Mouse (Mus musculus) WW6 (cell line): Measurements from ENCODE around the gene Spty2d1.
"Not testable (repeated sequence)": the region's sequence is repeated elsewhere in the genome, so short reads cannot be mapped to it uniquely, and the experiment has no call there.

ENCODE experiments used
- DNase-seq: peaks from one replicate; pipeline ENCODE4 v3.0.0-alpha.2; 2013; ENCODE audit warnings: low read depth, low spot score

Spty2d1 gene

GRCm38 (mm10) chr7:47008168-47008993 is at the start of gene Spty2d1:
Gene Spty2d1 (minus strand): TSS chr7:47008411.
- peak; percentile 85 for DNase-seq

- no peak for DNase-seq
Observed at GRCm38 (mm10) chr7:47056273-47056672, 48.1 kb upstream of the Spty2d1 start.

GRCm38 (mm10) chr7:47055744-47056143 is 47.5 kb upstream of the Spty2d1 start:
- no peak for DNase-seq

- DNase-seq = no peak
Observed at GRCm38 (mm10) chr7:47054666-47055065, 46.5 kb upstream of the Spty2d1 start.

- no peak for DNase-seq
Observed at GRCm38 (mm10) chr7:47053287-47053686, 45.1 kb upstream of the Spty2d1 start.

- no peak for DNase-seq
Observed at GRCm38 (mm10) chr7:47052276-47052675, 44.1 kb upstream of the Spty2d1 start.

- no peak for DNase-seq
Observed at GRCm38 (mm10) chr7:47051404-47052151, 43.4 kb upstream of the Spty2d1 start.

- no peak for DNase-seq
Observed at GRCm38 (mm10) chr7:47050766-47051165, 42.6 kb upstream of the Spty2d1 start.

- DNase-seq = peak; percentile 92
Observed at GRCm38 (mm10) chr7:47050366-47050765, 42.2 kb upstream of the Spty2d1 start, which contains the start of gene Tmem86a. Gene Tmem86a (plus strand): TSS chr7:47050601.

- no peak for DNase-seq
Observed at GRCm38 (mm10) chr7:47042823-47043490, 34.7 kb upstream of the Spty2d1 start.

GRCm38 (mm10) chr7:47042121-47042520 is 33.9 kb upstream of the Spty2d1 start:
- DNase-seq = no peak

- no peak for DNase-seq
Observed at GRCm38 (mm10) chr7:47041706-47042105, 33.5 kb upstream of the Spty2d1 start.

- DNase-seq = no peak
Observed at GRCm38 (mm10) chr7:47035426-47035825, 27.2 kb upstream of the Spty2d1 start.

- no peak for DNase-seq
Observed at GRCm38 (mm10) chr7:47034785-47035384, 26.7 kb upstream of the Spty2d1 start.

GRCm38 (mm10) chr7:47031371-47031770 is 23.2 kb upstream of the Spty2d1 start:
- no peak for DNase-seq

- no peak for DNase-seq
Observed at GRCm38 (mm10) chr7:47030517-47031193, 22.4 kb upstream of the Spty2d1 start.

- no peak for DNase-seq
Observed at GRCm38 (mm10) chr7:47027520-47027919, 19.3 kb upstream of the Spty2d1 start.

GRCm38 (mm10) chr7:47026899-47027298 is 18.7 kb upstream of the Spty2d1 start:
- DNase-seq = not testable (repeated sequence)

- DNase-seq = no peak
Observed at GRCm38 (mm10) chr7:47025429-47025828, 17.2 kb upstream of the Spty2d1 start.

GRCm38 (mm10) chr7:47024454-47024853 is 16.2 kb upstream of the Spty2d1 start:
- DNase-seq = no peak

- peak; percentile 63 for DNase-seq
Observed at GRCm38 (mm10) chr7:47023530-47023929, 15.3 kb upstream of the Spty2d1 start.
